Mouse (Mus musculus) heart, adult 2 months (tissue): ENCODE measurements at regions not wholly inside any gene's neighbourhood (a gene's known extent, or its start where the extent isn't known, plus 50 kb on each side); places are given as distances from the start of the nearest gene placed in this dataset.

ENCODE experiments used
- CTCF ChIP-seq: fragments of 200-600 bp; IDR thresholded peaks from 2 replicates; pipeline ENCODE4 v1.8.1; 2022; ENCODE audit warnings: antibody characterized with exemption, mild to moderate bottlenecking, moderate library complexity
- EP300 ChIP-seq: fragments of 200-500 bp; IDR thresholded peaks from 2 replicates; pipeline ENCODE4 v1.6.1; 2011; ENCODE audit warnings: low read depth, low read length, control low read depth; ENCODE audit not compliant: insufficient read depth
- POLR2A ChIP-seq: fragments of 200-500 bp; IDR thresholded peaks from 2 replicates; pipeline ENCODE4 v1.6.1; 2011; ENCODE audit warnings: mild to moderate bottlenecking, low read depth, low read length, control low read depth; ENCODE audit not compliant: insufficient read depth

GRCm38 (mm10) chr16:39284484-39284883 is 392.0 kb downstream of the Igsf11 start:
- TF ChIP-seq EP300 (no peak), CTCF (no peak), POLR2A (no peak)
